Mouse (Mus musculus) cerebellum, adult 8-10 months (tissue): ENCODE measurements around the gene Ccdc85c.

Source experiments
- DNase-seq: peaks from one replicate; pipeline ENCODE4 v3.0.0; 2022

Gene Ccdc85c

DNA sequence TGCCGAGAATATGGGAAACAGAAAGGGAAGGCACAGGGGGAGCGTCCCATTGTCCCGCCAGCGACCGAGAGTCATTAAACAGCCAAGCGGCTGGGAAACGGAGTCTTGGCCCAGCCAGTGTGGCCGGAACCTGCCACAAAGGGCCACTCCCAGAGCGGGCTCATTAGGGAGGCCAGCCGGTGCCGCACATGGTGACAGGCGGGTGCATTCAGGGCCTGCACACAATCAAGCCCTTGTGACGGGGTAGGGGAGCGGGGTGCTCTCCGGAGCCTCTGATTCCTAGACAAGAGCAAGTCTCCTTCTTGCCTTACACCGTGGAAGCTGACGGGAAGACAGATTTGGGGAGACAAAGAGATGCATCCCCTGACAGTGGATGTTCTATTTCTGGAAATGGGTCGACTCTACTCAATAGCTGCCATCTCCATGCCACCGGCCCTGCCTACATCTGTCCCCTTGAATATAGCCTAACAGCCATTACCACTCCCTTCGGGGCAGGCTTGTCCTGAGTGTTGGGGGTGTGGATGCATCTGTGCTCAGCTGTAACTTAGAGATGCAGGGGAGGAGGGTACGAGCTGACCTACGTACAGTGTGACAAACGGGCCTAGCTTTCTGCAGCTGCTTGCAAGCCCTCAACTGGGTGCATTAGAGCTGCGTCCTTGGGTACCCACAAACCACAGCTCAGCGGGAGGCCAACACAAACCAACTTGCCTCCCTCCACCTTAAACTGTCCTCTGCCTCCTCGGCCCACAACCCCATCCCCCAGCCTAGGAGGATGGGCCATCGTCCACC is 9.2 kb downstream of the Ccdc85c start:
- peak; percentile 64 for DNase-seq

DNA sequence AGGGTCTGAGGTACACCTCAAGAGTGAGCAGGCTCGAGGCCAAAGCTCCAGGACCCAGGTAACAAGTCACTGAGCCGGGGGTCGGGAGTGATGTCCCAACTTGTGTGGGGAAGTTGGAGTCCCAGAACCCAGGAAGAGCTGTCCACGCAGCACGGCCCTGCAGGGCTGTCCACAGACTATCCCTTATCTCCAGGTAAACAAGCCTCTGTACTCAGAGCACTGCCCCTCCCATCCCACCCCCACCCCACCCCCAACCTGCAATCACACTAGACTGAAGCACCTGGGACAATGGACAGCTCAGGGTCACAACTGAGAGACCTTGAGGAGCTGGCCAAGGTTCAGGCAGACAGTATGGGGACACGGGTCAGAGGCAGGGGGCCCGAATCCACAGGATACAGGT is 10.3 kb downstream of the Ccdc85c start:
- no peak for DNase-seq

DNA sequence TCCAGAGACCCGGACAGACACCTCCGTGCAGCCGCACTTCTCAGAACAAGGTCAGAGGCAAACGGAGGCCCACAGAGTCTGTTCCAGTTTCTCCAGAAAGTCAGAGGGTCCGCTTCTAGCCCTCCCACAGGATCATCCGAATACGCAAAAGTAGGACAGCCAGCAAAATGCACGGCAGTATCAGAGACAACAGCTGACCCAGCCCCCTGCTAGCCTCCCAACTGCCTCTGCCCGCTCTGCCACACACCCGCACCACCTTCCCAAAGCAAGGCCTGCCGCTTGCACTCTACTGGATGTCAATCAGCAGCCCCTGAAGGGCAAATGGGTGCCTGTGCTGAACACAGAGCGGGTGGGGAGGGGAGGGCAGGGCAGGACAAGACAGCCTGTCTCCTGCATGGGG is 14.3 kb downstream of the Ccdc85c start:
- no peak for DNase-seq

DNA sequence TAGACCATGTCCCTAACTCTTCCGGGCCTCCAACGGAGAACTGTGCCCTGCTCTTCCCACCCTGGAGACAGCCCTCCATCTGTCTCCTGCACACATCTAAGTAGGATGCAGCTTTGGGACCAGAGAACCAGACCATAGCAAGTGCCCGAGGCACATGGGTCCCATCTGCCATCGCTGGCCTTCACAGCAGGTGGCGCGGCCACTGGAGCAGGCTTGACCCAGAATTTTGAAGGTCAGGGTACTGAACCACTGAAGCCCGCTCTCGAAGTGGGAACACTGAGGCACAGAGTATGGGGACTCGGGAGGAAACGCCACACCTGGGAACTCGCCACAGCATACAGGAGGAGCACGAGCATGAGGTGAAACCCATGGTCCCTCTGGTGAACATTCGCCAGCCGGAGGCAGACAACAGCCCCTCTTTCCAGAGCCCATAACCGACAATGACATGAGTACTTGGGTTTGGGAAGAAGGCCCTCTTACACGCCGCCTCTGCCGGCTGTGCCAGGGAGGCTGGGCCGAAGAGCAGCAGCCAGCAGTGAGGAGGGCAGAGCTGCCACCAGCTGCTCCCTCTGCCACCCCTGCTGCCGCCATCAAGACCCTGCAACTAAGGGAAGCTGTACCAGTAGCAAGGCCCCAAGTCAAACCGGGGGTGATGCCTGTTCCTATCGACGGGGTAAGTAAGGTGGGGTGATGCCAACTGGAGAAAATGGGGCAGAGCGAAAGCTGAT is 15.7 kb downstream of the Ccdc85c start:
- DNase-seq = no peak

- no peak for DNase-seq
These were observed 18.5 kb downstream of the Ccdc85c start for GRCm38 (mm10) chr12:108256734-108257133.

DNA sequence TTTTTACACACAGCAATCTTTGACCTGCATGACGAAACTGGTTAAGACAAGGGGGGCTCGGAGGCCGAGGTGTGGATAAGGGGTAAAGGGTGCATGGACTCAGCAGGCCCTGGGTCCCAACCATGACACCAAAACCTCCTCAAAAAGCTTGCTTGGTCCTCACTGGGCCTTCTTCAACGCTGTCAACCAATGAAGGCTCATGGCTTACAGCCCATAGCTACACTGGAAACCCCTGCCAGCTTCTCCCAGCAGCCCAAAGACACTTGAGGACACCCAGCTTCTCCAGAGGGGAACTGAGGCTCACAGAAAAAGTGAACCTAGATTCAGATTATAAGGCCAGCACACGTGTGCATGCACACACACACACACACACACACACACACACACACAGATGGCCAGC is 19.3 kb downstream of the Ccdc85c start:
- DNase-seq = no peak

DNA sequence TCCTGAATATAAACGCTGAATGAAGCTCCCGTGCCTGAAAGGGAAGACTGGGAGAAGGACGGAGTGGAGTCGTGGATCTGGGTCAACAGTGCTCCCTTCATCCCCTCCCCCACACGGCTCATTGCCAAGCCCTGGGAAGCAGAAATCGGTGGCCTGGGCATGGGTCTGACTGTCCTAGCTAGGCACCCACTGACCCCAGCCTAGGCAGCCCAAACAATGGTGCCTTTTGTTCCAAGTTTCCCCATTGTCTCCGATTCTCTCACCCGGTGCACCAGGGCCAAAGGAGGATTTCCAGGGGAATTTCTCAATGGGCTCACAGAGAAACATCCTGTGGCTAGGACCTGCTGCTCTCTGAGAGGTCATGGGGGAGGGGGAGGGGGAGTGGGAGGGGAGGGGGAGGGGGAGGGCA is 19.7 kb downstream of the Ccdc85c start:
- DNase-seq = no peak

DNA sequence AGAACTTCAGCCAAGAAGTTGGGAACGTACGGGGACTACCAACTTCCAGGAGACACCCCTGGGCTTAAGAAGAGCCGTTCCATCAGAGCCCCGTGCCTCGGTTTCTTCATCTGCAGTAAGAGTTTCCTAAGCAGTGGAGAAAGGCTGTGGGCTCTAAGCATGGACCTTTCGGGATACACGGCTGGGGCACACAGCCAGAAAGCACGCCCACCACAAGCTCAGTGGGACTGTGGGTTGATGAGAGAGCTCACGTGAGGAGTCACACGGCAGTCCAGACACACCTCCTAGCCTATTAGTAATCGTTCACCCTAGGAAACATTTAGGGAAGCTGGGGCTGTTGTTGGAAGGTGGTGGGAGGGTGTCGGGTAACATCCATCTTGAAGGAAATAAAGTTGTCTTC is 22.2 kb downstream of the Ccdc85c start:
- no peak for DNase-seq

GRCm38 (mm10) chr12:108251825-108252542 is 23.2 kb downstream of the Ccdc85c start:
- DNase-seq = no peak

GRCm38 (mm10) chr12:108251034-108251792 is 24.0 kb downstream of the Ccdc85c start:
- DNase-seq = no peak

GRCm38 (mm10) chr12:108249522-108249921 is 25.7 kb downstream of the Ccdc85c start:
- DNase-seq = no peak

GRCm38 (mm10) chr12:108249019-108249418 is 26.2 kb downstream of the Ccdc85c start:
- DNase-seq = no peak

- peak; percentile 63 for DNase-seq
These were observed 28.3 kb downstream of the Ccdc85c start for GRCm38 (mm10) chr12:108246759-108247500.

GRCm38 (mm10) chr12:108245579-108245978 is 29.6 kb downstream of the Ccdc85c start:
- no peak for DNase-seq

GRCm38 (mm10) chr12:108244778-108245177 is 30.4 kb downstream of the Ccdc85c start:
- DNase-seq = peak; percentile 82

DNA sequence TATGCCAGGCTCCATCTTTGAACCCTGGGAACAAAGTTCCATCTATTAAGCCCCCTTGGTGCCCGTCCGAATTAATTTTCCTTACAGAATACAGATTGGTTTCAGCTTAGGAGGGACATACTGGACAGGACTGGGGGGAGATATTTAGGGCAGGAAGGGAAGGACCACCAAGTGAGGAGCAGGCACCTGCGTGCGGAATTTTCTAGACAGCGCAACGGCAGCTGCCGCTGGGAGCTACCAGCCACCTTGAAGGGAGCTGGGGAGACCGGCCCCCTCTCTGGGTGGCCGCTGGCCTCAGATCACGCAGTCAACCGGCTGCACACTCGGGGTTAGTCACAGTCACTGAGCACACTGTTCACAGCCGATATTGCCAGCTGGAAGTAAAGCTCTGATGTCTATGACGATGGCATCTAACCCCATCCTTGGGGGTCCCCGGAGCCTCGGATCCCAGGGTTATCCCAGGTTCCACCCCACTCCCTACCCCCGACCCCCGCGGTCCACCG is 32.9 kb downstream of the Ccdc85c start:
- DNase-seq = no peak

DNA sequence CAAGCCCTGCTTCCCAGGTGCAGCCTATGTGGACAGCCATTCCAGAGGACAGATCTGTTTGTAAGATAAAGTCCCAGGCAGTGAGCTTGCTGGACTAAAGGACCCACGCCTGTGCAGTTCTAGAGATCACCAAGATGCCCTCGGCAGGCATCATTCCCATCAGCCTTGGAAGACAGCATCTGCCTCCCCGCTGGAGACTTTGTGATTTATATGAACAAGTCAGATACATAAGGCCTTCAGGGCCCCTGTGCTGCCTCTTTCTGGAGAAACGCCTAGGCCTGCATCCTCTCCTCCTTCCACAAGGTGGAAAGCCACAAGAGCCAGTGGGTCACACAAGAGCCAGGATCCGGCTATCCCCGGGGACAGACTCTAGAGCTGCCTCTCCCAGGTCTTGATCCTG is 33.6 kb downstream of the Ccdc85c start:
- DNase-seq = no peak

DNA sequence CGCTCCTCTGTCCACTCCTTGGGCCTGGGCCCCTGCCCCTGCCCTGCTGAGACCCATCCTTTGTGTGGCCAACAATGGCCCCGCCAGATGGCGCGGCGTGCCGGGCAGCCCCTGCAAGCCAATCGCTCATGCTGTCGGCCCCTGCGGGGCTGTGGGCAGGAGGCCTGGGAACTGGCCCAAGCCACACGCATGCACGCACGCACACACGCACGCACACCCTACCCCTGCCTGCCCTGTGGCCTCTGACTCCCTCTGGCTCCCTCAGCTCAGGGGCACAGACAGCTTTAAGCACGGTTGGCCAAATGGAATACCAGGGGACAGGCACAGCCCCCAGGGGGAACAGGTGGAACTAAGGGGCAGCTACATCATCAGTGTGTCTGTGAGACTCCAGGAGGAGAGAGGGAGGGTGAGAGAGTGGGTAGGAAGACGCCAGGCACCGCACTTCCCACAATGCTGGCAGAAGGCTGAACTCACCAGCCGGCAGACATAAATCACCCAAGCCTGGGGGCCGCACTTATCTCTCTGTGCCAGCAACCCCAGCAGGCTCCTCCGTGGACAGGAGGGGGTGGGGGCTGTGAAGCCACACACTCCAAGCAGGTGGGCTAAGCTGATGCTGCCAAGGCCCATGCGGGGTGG is 34.2 kb downstream of the Ccdc85c start:
- DNase-seq = peak; percentile 78

GRCm38 (mm10) chr12:108240401-108240890 is 34.8 kb downstream of the Ccdc85c start:
- DNase-seq = no peak

GRCm38 (mm10) chr12:108239441-108239840 is 35.8 kb downstream of the Ccdc85c start:
- DNase-seq = peak; percentile 77

GRCm38 (mm10) chr12:108238395-108239035 is 36.7 kb downstream of the Ccdc85c start:
- DNase-seq = no peak
